Mouse (Mus musculus) neural tube, embryonic 11.5 days (tissue): Measurements from ENCODE around the gene Rnf11. TPM values are rescaled to one million over a fixed set of nuclear protein-coding genes. Genes with fewer than 3 reads are reported as not detected.

Experiments used
- ATAC-seq: fragments of 200-750 bp; cut with Nextera tagmentation; 2 replicates; pipeline ENCODE4 v1.8.0; 2017; ENCODE audit warnings: moderate number of reproducible peaks, mild to moderate bottlenecking, moderate TSS enrichment, moderate library complexity; ENCODE audit not compliant: insufficient read depth, low FRiP score, low TSS enrichment
- DNase-seq: peaks from one replicate; pipeline ENCODE4 v3.0.0-alpha.2; 2015; ENCODE audit warnings: low spot score
- H3K27ac ChIP-seq: fragments of 300-500 bp; sonication (generic); 2 replicates; pipeline ENCODE4 v1.5.1; 2014; ENCODE audit warnings: low read depth, mild to moderate bottlenecking, low read length
- H3K27me3 ChIP-seq: fragments of 300-500 bp; sonication (generic); 2 replicates; pipeline ENCODE4 v1.6.1; 2014; ENCODE audit warnings: mild to moderate bottlenecking, low read length, mixed read lengths; ENCODE audit not compliant: control insufficient read depth, insufficient read depth
- H3K36me3 ChIP-seq: fragments of 300-500 bp; sonication (generic); 2 replicates; pipeline ENCODE4 v1.6.1; 2014; ENCODE audit warnings: mild to moderate bottlenecking, low read length, moderate library complexity, mixed read lengths; ENCODE audit not compliant: control insufficient read depth, insufficient read depth
- H3K4me1 ChIP-seq: fragments of 300-500 bp; sonication (generic); 2 replicates; pipeline ENCODE4 v1.6.1; 2014; ENCODE audit warnings: low read length, mixed read lengths; ENCODE audit not compliant: control insufficient read depth, insufficient read depth
- H3K4me2 ChIP-seq: fragments of 300-500 bp; sonication (generic); 2 replicates; pipeline ENCODE4 v1.6.1; 2014; ENCODE audit warnings: low read depth, mild to moderate bottlenecking, moderate library complexity
- H3K4me3 ChIP-seq: fragments of 300-500 bp; sonication (generic); 2 replicates; pipeline ENCODE4 v1.5.1; 2014; ENCODE audit warnings: low read depth, low read length
- H3K9ac ChIP-seq: fragments of 300-500 bp; sonication (generic); 2 replicates; pipeline ENCODE4 v1.6.1; 2014; ENCODE audit warnings: mild to moderate bottlenecking, low read length
- H3K9me3 ChIP-seq: fragments of 300-500 bp; sonication (generic); 2 replicates; pipeline ENCODE4 v1.6.1; 2016; ENCODE audit warnings: low read length; ENCODE audit not compliant: control insufficient read depth
- WGBS: fragments of 180-500 bp; shearing (Covaris S2); extraction: QIAGEN DNeasy Blood & Tissue Kit; methylation state at CpG from one replicate; pipeline ENCODE4 v1.1.7; 2014; 5-methylcytosine and 5-hydroxymethylcytosine counted together
- polyA plus RNA-seq: library from polyadenylated mRNA; unstranded; fragments of >200 nt; fragmentation: Nextera tagmentation; extraction: Ambion mirVana; gene quantifications from 2 replicates; pipeline ENCODE4 v1.2.1, GENCODE M21; 2014

Gene Rnf11
- polyA plus RNA-seq, 1 experiment from 2014 or later = 55.3 TPM

- H3K4me1 ChIP-seq = no peaks in the 10 kb centered on the region
- no peak overlapping the region for H3K4me3 ChIP-seq
- ATAC-seq = no peak
- no peaks in the 10 kb centered on the region for H3K36me3 ChIP-seq
- no peak for DNase-seq
- H3K27ac ChIP-seq = no peak overlapping the region
- WGBS = 100% methylated on average over 3 of the region's 3 CpGs
- H3K27me3 ChIP-seq = no peaks in the 10 kb centered on the region
- no peak overlapping the region for H3K4me2 ChIP-seq
- no peak overlapping the region for H3K9ac ChIP-seq
- H3K9me3 ChIP-seq = no peaks in the 10 kb centered on the region
These were observed 43.5 kb downstream of the Rnf11 start for GRCm38 (mm10) chr4:109441000-109441399.

GRCm38 (mm10) chr4:109440381-109440780 lies 44.1 kb downstream of the Rnf11 start:
- H3K36me3 ChIP-seq = no peaks in the 10 kb centered on the region
- H3K27ac ChIP-seq = no peak overlapping the region
- WGBS = 92% methylated on average over 5 of the region's 5 CpGs
- H3K9ac ChIP-seq = no peak overlapping the region
- H3K4me2 ChIP-seq = no peak overlapping the region
- H3K4me3 ChIP-seq = no peak overlapping the region
- no peaks in the 10 kb centered on the region for H3K4me1 ChIP-seq
- no peaks in the 10 kb centered on the region for H3K27me3 ChIP-seq
- no peaks in the 10 kb centered on the region for H3K9me3 ChIP-seq
- DNase-seq (no peak), ATAC-seq (no peak)

GRCm38 (mm10) chr4:109439825-109440248 lies 44.7 kb downstream of the Rnf11 start:
- Histone ChIP-seq H3K9me3 (no peaks in the 10 kb centered on the region), H3K27me3 (no peaks in the 10 kb centered on the region), H3K27ac (no peak overlapping the region), H3K4me3 (no peak overlapping the region), H3K36me3 (no peaks in the 10 kb centered on the region), H3K4me2 (no peak overlapping the region), H3K4me1 (no peaks in the 10 kb centered on the region), H3K9ac (no peak overlapping the region)
- ATAC-seq = no peak
- WGBS = 80% methylated on average over 3 of the region's 3 CpGs
- DNase-seq = no peak

DNA sequence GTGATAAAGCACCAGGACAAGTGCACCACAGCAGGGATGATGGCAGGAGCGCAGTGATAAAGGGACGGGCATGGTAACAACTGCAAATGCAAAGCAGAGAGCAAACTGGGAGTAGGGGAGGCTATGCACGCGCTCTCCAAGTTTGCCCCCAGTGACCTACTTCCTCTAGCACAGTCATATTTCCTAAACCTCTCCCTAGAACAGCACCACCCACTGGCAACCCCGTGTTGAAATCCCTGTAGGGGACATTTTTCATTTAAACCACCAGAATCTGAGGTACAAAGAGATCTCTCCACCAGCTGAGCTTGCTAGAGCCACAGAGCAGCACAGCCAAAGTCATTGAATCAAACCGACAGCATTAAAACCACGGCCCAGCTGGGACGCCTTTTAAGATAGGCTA lies 45.4 kb downstream of the Rnf11 start:
- Histone ChIP-seq H3K9ac (no peak overlapping the region), H3K27ac (no peak overlapping the region), H3K27me3 (no peaks in the 10 kb centered on the region), H3K9me3 (no peaks in the 10 kb centered on the region), H3K4me3 (no peak overlapping the region), H3K4me2 (no peak overlapping the region), H3K36me3 (no peaks in the 10 kb centered on the region), H3K4me1 (no peaks in the 10 kb centered on the region)
- ATAC-seq (no peak), DNase-seq (no peak)
- WGBS = 79% methylated on average over 8 of the region's 8 CpGs

- no peaks in the 10 kb centered on the region for H3K27me3 ChIP-seq
- 61% methylated on average over 9 of the region's 9 CpGs for WGBS
- H3K9ac ChIP-seq = no peak overlapping the region
- H3K36me3 ChIP-seq = no peaks in the 10 kb centered on the region
- no peak overlapping the region for H3K27ac ChIP-seq
- H3K9me3 ChIP-seq = no peaks in the 10 kb centered on the region
- DNase-seq (peak; percentile 77), ATAC-seq (peak; percentile 65)
- no peak overlapping the region for H3K4me2 ChIP-seq
- H3K4me1 ChIP-seq = no peaks in the 10 kb centered on the region
- no peak overlapping the region for H3K4me3 ChIP-seq
These were observed 46.3 kb downstream of the Rnf11 start for GRCm38 (mm10) chr4:109437913-109438878.

- Histone ChIP-seq H3K36me3 (no peaks in the 10 kb centered on the region), H3K9ac (no peak overlapping the region), H3K4me2 (no peak overlapping the region), H3K9me3 (no peaks in the 10 kb centered on the region), H3K27me3 (no peaks in the 10 kb centered on the region), H3K4me1 (peaks cover 3% of the 10 kb centered on the region; the same call in 1 of the 2 replicates), H3K27ac (no peak overlapping the region), H3K4me3 (no peak overlapping the region)
- 100% methylated on average over 1 of the region's 1 CpGs for WGBS
- ATAC-seq = no peak
- no peak for DNase-seq
These were observed 50.3 kb downstream of the Rnf11 start for GRCm38 (mm10) chr4:109434256-109434655.

GRCm38 (mm10) chr4:109433641-109434040 lies 50.9 kb downstream of the Rnf11 start:
- no peak overlapping the region for H3K27ac ChIP-seq
- ATAC-seq (no peak), DNase-seq (no peak)
- no peak overlapping the region for H3K9ac ChIP-seq
- H3K4me3 ChIP-seq = no peak overlapping the region
- H3K27me3 ChIP-seq = no peaks in the 10 kb centered on the region
- no peaks in the 10 kb centered on the region for H3K36me3 ChIP-seq
- WGBS = 88% methylated on average over 6 of the region's 6 CpGs
- no peak overlapping the region for H3K4me2 ChIP-seq
- no peaks in the 10 kb centered on the region for H3K9me3 ChIP-seq
- peaks cover 3% of the 10 kb centered on the region; the same call in 1 of the 2 replicates for H3K4me1 ChIP-seq

GRCm38 (mm10) chr4:109432668-109433375 lies 51.7 kb downstream of the Rnf11 start:
- no peak overlapping the region for H3K27ac ChIP-seq
- H3K36me3 ChIP-seq = no peaks in the 10 kb centered on the region
- H3K27me3 ChIP-seq = no peaks in the 10 kb centered on the region
- 80% methylated on average over 16 of the region's 16 CpGs for WGBS
- no peak for DNase-seq
- no peak for ATAC-seq
- H3K4me2 ChIP-seq = no peak overlapping the region
- no peak overlapping the region for H3K4me3 ChIP-seq
- H3K4me1 ChIP-seq = peaks cover 3% of the 10 kb centered on the region; the same call in 1 of the 2 replicates
- H3K9me3 ChIP-seq = no peaks in the 10 kb centered on the region
- H3K9ac ChIP-seq = no peak overlapping the region
